Mouse (Mus musculus) left cerebral cortex, postnatal 14 days (tissue): ENCODE measurements around the gene Heg1. TPM values are rescaled to one million over a fixed set of nuclear protein-coding genes. Genes with fewer than 3 reads are reported as not detected.

Experiments
- DNase-seq, 2 experiments: peaks; one replicate each; pipeline ENCODE4 v3.0.0; 2021 to 2022; ENCODE audit warnings: low spot score in 2 of 2, mixed read lengths in 1 of 2
- intact Hi-C: fragments of 180-260 bp; cut with DNase I; formaldehyde crosslinking; loops from one replicate; pipeline ENCODE4 v1.15.1; 2025
- total RNA-seq, 2 experiments: library from RNA; stranded (reverse); gene quantifications; 2 replicates each; pipeline ENCODE4 v1.2.3; 2021

Heg1 gene
- total RNA-seq, 2 experiments from 2014 or later, result 37.6 to 37.7 TPM

DNA sequence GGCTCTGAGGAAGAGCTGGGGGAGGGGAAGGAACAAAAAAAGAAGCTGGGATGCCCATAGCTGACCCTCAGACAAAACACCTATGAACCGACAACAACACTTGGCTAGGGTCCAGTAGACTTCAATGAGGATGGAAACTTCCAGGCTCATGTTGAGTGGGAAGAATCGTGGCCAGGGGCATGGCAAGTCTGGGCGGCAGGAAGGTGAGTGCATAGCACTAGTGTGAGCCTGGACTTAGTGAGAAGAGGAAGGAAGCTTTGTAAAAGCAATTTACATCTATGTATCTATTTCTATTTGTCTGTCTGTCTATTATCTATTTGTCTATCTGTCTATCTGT is 8.4 kb upstream of the Heg1 start:
- no peak for DNase-seq
- intact Hi-C loops, result no loop called here

DNA sequence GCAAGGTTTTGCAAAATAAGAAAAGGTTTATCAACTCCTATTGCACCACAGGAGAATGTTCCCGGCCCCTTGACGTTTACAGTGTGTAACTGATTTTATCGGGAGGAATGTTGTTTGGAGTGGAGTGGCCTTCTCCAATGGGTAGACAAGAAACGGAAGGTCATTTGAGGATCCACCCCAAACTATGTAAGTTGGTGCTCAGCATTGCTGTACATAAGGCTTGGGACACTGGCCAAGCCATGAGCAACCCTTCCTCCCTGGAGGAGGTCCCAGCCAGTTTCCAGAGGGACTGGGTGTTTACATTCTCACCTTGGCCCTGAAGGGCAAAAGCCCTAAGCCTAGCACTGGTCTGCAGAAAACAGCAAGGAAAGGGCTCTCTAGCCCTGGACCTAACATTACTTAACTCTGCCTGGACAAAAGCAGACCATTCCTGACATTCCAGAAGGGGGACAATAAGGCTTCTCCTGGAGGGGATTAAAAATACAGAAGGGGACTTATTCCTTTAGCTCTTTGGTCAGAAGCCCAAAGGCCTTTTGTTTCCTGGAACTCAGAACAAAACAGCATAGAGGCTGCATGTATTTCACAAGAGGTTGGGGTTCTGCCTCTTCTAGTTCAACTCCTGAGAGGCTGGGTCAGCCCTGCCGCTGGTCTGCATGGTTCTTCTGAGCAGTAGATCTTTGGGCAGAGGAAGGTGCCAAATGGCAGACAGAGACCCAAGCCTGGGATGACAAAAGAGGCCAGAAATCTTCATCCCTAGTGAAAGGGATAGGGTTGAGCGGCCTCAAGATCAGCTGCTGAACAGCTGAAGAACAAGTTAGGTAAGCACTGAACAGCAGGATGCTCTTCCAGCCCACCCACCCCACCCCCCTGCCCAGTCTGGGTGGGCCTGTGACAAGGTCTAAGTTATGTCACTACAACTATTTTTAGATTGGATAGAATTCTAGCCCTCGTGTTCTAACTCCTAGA is 7.5 kb upstream of the Heg1 start:
- DNase-seq, result no peak
- intact Hi-C loops, result no loop called here

DNA sequence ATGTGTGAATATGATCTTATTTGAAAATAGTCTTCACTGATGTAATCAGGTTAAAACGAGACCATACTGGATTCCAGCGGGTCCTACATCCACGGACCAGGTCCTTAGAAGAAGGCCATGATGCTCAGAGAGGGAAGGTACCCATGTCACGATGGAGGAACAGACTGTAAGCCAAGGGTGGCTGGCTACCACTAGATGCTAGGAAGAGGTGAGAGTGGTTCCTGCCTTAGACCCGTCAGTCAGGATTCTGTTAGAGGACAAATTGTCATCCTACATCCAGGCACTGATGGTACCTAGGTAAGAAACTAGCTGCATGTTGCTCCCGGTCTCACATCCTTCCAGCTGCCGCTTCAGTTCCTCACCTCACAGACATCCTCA is 6.9 kb upstream of the Heg1 start:
- intact Hi-C loops, result no loop called here

DNA sequence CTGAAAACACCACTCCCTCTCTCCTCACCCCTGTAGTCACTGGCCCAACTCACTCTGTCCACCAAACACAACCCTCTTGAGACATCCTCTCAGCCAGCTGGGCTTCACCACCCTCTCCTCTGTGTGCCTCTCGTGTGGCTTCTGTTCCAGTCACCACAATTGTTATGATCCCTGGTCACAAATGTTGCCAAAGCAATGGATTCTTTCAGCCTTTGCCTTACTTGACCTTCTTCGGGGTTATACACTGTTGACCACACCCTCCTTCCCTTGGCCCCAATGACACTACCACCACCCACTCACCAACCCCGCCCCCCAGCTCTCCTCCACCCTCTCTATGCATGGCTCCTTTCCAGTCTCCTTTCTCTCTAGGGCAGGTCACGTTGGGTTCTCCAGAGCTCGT is 6.3 kb upstream of the Heg1 start:
- no peak for DNase-seq
- intact Hi-C loops, result no loop called here

More for the DNA sequence above, 6.9 kb upstream of the Heg1 start:
- no peak for DNase-seq

DNA sequence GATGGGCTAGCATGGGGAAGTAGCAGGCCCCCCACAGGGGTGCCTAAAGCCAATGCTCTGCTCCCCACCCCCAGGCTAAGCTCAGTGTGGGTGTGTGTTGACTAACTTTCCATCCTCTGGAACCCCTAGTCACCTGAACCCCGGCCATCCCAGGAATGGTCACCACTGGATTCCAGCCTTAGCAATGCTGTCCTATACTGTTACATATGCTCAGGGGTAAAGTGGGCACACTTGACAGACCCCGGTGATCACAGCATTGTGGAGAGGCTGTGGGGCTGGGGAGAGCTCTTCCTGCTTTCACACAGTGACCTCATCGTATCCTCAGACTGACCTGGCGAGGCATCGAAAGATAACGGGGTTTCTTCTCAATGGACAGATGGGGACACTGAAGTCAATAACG is 3.9 kb upstream of the Heg1 start:
- intact Hi-C loops, result no loop called here
- DNase-seq, result no peak

- intact Hi-C loops, result no loop called here
Observed at GRCm38 (mm10) chr16:33680816-33681215, 3.4 kb upstream of the Heg1 start.

DNA sequence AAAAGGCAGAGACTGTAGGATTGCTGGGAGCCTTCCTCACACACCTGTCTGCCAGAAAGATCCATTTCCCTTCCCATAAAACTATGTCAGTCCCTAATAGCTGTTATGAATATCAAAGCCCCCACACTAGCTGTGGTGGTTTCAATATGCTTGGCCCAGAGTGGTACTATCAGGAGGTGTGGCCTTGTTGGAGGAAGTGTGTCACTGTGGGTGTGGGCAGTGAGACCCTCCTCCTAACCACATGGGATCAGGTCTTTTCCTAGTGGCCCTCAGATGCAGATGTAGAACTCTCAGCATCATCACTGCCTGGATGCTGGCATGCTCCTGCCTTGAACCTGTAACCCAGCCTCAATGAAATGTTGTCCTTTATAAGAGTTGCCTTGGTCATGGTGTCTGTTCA is 2.5 kb upstream of the Heg1 start:
- no peak for DNase-seq
- intact Hi-C loops, result no loop called here

More at GRCm38 (mm10) chr16:33680816-33681215, 3.4 kb upstream of the Heg1 start:
- no peak for DNase-seq

- no peak for DNase-seq
- intact Hi-C loops, result no loop called here
Observed at GRCm38 (mm10) chr16:33682651-33683050, 1.5 kb upstream of the Heg1 start.

GRCm38 (mm10) chr16:33683206-33684161 is 686 bp upstream of the Heg1 start:
- intact Hi-C loops, result no loop called here
- no peak for DNase-seq

- intact Hi-C loops, result no loop called here
- no peak for DNase-seq
Observed at GRCm38 (mm10) chr16:33684703-33685701, 832 bp downstream of the Heg1 start.

- intact Hi-C loops, result no loop called here
- DNase-seq, result no peak
Observed at GRCm38 (mm10) chr16:33686056-33686455, 1.9 kb downstream of the Heg1 start.

DNA sequence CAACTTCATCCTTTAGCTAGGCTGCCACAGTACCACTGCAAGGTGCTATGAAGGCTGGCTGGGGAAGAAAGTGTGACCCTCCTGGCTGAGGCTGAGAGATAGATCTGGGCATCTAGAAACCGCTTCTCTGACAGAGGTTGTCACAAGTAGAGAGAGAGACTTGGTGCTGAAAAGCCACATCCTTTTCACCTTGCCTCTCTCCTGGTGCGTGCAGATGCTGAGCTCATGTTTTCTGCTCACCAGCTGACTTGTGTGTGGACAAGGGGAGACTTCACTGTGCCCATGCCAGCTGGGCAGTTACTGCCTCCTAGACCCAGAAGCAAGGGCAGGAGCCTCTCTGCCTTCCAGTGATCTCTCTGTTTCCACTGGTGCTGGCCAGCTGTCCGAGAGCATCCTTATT is 3.6 kb downstream of the Heg1 start:
- no peak for DNase-seq
- intact Hi-C loops, result no loop called here

GRCm38 (mm10) chr16:33690975-33691747 is 7.0 kb downstream of the Heg1 start:
- intact Hi-C loops, result no loop called here
- no peak for DNase-seq

DNA sequence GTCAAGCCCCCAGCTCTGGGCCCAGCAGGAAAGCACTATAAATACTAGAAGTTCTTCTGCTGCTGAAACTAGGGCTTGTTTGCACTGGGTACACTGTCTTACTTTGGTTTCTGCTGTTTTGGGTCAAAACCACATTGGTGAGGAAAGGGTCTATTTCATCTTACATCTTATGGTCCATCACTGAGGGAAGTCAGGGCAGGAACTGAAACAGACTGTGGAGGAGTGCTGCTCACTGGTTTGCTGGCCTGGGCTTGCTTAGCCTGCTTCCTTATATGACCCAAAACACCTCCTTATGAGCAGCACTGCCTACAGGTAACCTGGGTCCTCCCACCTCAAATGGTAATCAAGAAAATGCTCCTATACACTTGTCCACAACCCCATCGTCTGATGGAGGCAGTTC is 9.4 kb downstream of the Heg1 start:
- no peak for DNase-seq
- intact Hi-C loops, result no loop called here

GRCm38 (mm10) chr16:33696811-33697575 is 12.8 kb downstream of the Heg1 start:
- intact Hi-C loops, result no loop called here

GRCm38 (mm10) chr16:33697576-33698276 is 13.6 kb downstream of the Heg1 start:
- no peak for DNase-seq
- intact Hi-C loops, result no loop called here

More at GRCm38 (mm10) chr16:33696811-33697575, 12.8 kb downstream of the Heg1 start:
- DNase-seq, result peak in 1 of 2 experiments; percentile 25

DNA sequence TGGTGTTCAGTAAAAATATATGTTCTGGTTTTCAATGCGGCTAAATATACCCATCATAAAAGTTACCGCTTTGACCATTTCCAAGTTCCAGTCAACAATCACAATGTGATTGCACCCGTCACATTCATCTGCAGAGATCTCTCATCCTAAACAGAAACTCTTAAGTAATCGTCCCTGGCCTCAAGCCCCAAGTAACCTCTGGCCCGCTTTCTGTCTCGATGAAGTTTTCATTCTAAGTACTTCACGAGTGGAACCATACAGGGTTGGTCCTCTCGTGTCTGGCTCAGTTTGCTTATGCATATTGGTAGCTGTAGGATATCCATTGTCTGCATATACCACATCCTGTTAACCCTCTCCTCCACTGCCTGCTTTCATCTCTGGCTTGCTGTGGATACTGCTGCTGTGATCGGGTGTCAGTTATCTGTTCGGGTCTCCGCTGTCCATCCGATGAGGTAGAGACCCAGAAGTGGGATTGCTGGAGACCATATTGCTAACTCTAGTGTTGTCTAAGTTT is 14.2 kb downstream of the Heg1 start:
- DNase-seq, result no peak
- intact Hi-C loops, result no loop called here
